Mouse (Mus musculus) telencephalon, adult 2 months (tissue): ENCODE measurements around the gene Chac1.

Experiments
- DNase-seq: peaks from one replicate; pipeline ENCODE4 v3.0.0-alpha.2; 2011; ENCODE audit warnings: low read depth, low spot score

Gene Chac1

DNA sequence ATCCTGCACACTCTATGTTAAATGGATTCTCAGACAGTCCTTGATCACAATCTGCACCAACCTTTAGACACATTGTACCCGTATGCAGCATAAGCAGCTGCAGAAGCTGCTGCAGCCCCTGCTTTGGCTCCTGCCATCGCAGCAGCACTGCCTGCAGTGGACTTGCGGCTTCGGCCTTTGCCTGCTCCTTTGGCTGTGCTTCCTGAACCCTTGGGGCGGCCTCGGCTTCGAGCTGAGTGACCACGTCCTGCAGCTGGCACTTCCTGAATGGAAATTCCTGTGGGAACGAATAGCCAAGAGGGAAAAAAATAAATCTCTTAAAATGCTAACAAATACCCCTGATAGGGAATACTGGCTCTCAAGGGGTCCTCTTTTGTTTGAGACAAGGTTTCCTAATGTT is 26.3 kb downstream of the Chac1 start:
- DNase-seq: no peak

DNA sequence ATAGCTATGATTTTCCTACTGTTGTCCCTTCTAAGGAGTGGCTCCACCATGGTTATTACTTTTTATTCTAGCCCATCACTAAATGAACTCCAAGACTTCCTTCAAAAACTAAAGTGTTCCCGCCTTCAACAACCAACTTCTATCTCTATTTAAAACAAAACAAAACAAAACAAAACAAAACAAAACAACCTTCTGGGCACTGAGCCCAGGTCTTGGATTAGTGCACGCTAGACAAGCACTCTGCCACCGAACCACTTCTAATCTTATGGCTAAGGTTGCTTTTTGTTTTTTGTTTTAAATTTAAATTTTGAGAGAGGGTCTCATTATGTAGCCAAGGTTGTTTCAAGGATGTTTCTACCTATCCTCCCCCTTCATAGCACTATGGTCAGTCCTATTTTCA is 26.8 kb downstream of the Chac1 start:
- DNase-seq: no peak

DNA sequence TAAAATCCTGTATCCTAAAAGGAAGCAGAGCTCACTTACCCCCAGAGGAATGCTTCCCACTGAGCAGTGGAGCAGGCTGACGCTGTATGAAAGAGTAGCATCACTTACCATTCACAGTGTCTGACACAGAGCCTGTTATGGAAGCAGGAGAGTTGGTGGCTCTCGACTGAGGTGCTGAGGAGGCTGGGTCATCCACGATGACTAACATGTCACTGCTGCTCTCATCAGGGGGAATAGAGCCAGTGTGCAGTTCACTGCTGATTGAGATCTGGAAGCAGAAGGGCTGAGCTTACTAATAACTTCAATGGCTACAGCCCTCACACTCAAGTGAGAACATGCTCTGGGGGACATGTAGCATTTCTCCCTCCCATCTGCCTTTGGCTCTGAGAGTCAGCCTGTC is 28.4 kb downstream of the Chac1 start:
- DNase-seq: no peak

DNA sequence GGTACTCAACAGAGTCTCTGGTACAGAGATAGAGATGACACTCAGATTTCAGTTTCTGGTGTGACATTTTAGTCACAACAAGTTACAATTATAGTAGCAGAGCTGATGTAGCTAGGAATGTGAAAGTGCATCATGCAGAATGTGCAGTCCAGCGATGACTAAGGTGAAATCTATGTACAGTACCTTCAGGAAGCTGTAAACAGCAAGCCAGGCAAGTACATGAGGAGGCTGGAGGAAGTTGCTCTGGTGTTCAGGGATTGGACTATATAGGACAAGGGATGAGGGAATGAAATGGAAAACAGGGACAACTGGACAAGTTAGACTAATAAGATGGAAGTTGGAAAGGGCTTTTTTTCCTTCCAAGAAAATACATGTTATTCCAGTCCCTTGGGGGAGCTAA is 37.2 kb downstream of the Chac1 start:
- peak; percentile 4 for DNase-seq

DNA sequence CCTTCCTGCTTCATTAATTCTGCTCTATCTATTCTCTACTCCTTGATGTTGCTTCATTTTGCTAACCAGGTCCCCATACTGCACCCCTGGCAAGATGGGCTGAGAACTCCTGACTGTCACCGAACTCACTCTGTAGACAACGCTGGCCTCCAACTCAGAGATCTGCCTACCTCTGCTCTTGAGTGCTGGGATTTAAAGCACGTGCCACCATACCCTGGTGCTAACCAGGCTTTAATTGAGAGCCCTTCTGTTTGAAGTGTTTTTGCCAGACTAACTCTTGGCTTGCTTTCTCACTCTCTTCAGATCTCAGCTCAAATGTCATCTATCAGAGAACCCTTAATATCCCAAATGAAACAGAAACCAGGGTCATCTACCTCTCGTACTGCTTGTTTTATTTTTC is 39.0 kb downstream of the Chac1 start:
- DNase-seq: no peak

DNA sequence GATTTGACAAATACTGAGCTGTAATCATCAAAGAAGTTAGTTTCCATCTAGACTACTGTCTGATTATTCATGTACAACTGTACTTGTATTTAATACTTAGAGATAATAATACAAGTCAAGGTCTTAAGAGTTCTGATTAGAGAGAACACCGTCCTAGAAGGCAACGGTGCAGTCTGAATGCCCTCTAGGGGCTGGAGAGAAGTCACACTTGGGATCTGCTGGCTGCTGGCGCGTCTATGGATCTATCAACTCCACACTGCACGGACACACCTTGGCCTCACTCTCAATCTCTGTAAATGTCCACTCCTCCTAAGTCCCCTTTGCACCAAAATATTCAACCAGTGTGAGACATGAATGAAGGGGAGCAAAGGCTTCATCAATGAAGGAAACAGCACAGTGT is 47.2 kb downstream of the Chac1 start:
- no peak for DNase-seq

DNA sequence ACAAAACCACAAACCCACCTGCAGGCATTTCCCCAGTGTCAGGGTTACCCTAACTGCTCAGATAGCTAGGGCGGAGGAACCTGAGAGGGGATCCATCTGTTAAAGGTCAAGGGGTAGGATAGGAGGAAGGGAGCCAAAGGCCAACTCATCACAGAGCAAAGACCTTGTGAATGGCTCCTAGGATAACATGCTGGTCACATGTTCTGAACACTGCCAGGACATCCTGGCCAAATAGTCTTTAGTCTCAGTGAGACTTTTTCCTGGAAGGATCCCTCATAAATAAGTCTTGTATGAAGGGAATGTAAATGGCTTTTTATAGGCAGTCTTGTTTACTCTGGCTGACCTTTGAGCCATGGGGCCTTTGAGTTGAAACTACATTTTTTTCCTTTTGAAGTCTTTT is 47.6 kb downstream of the Chac1 start:
- no peak for DNase-seq

DNA sequence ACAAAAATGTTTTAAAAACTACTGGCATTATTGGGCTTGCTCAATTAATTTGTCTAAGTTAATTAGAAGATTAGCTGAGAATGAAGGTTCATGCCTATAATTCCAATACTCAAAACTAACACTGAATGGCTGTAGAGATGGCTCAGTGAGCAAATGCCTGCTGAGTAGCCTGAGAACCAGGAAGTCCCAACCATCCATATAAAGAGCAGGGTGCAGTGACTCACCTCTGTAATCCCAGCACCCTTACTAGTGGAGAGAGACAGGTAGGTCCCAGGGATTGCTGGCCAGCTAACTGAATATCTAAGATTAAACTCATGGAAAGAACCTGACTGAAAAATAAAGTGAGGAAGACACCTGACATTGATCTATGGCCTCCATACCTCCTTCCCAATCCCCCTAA is 48.3 kb downstream of the Chac1 start:
- no peak for DNase-seq
